Mouse (Mus musculus) adipocyte (in vitro differentiated cells): ENCODE results near the gene 7420426K07Rik.

Experiments used
- DNase-seq: peaks from one replicate; pipeline ENCODE4 v3.0.0-alpha.2; 2016; ENCODE audit warnings: low spot score

7420426K07Rik gene

DNA sequence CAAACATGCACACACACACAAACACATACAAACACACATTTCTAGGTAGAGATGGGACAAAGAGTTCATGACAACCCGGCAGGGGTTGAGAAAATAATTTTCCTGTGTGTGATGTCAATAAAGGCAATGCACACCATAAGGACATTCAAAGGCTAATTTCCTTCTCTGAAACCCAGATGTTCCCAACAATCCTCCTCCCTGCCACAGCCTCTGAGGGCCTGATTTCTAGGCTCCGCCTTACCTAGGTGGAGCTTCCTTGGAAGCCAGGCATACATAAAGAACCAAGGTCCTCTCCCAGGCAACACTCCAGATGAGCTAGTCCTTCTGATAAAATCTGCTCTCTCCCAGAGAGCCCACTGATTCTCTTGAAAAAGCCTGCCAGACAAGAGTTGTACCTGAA lies at the start of gene 7420426K07Rik:
TSS of gene 7420426K07Rik (plus strand) at position 301 of the 400 bp plus-strand sequence.
- no peak for DNase-seq

DNA sequence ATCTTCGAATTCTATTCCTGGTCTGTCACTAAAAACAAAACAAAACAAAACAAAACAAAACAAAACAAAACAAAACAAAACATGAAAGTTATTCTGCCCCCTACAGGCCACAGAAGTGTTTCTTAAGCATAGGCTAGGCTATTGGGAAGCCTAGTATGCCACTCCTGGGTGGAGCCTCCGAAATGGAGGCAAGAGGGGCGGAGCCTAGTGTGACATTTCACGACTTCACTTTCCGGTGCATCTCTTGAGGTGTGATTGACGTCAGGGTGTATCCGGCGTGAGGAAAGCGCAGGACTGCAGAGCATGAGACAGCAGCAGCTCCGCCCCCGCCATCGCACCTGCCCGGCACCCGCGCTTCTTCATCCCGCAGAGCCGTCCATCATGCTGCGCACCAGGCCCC lies 46.7 kb upstream of the 7420426K07Rik start, which contains the start of gene Prr23a2:
TSS of gene Prr23a2 (plus strand) at position 285 of the 400 bp plus-strand sequence.
- no peak for DNase-seq

DNA sequence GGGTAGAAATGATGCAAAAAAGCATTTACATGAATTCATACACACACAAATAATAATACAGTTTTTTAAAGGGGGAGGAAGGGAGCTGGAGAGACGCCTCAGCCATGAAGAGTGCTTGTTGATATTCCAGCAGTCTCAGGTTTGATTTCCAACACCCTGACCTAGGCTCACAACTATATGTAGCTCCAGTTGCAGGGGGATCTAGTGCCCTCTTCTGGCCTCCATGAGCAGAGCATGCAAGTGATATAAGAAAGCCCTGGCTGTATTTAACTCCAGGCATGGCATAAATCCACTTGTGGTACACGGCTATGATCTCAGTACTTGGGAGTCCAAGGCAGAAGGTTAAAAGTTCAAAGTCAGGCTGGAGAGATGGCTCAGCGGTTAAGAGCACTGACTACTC lies 39.5 kb upstream of the 7420426K07Rik start:
- DNase-seq: no peak

DNA sequence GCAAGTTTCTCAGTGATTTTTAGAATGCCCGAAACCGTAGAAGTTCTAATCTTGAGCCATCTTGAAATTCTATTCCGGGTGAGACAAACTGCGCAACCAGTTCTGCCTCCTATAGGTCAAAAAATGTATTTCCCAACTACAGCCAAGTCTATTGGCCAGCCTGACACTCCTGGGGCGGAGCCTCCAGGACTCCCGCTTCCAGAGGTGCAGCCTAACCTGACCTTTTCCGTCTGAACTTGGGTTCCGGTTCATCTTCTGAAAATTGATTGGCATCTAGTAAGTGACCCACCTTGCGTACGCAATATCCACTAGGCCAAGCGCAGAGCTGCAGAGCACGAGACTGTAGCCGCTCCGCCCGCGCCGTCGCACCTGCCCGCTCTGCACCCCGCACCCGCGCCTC lies 38.3 kb upstream of the 7420426K07Rik start, which contains the start of gene Prr23a3:
TSS of gene Prr23a3 (plus strand) at position 197 of the 400 bp plus-strand sequence.
- DNase-seq: no peak

DNA sequence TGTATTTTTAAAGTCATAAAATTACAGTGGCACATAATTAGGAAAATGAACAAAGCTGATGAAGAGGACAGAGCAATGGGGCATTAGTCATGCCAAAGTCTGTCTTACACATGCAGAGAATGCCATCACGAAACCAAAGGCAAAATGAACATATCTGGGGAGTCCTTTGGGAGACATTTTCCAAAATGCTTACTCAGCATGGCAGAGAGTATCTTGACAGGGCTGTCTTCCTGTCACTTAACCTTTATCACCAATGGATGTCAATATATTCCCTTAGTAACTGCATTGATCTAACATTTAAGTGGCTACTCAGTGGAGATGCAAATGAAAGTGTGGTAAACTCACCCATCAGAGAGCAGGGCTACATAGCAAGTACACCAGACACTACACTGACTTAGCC lies 1.4 kb upstream of the 7420426K07Rik start:
- DNase-seq: no peak

DNA sequence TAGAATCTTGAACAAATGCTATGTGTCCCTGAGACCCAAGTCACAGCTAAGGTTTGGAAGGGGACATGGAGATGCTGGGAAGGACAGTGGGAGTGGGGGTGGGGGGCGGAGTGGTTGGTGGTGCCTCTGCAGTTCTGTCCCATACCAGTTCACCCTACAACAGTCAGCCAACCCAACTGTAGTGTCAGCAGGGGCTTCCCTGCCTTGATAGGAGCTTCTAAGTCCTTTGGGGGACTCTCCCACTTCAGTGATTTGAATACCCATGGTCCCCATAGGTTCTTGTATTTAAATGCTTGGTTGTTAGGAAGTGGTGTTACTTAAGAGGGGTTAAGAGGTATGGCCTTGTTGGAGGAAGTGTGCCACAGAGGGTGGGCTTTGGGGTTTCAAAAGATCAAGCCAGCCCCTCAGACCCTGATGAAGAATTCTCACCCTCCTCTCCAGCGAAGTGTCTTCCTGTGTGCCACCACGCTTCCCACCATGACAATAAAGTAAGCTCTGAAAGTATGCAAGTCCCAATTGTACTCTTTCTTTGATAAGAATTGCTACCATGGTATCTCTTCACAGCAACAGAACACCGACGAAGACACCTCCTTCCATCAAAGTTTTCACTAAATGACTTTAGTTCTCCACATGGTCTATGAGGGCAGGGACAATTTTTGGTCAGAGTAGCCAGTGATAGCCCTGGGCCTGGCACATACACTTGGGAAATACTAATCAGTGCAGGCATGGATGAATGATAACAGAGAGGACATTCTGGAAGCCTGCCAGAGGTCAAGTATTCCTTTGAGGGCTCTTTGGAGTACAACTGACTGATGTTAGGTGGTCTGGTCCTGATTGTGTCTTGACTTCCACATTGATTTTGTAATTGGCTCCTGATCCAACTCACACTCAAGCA lies 18.0 kb downstream of the 7420426K07Rik start:
- no peak for DNase-seq

DNA sequence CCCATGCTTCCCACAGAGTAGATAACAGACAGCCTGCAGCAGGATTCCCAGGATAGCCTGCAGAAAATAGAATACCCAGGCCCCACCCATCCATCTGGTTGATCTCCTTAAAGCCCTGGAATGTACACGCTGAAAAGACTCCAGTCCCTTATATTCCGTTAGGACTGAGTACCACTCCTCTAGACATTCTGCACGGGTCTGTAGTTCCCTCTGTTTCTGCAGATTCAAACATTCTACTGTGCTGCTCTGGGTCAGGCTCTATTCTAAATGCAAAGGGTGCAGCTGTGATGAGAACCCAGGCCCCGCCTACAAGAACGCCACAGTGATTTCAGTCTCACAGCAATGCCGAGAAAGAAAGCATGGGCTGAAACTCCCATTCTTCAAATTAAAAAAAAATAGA lies 20.2 kb downstream of the 7420426K07Rik start:
- no peak for DNase-seq

DNA sequence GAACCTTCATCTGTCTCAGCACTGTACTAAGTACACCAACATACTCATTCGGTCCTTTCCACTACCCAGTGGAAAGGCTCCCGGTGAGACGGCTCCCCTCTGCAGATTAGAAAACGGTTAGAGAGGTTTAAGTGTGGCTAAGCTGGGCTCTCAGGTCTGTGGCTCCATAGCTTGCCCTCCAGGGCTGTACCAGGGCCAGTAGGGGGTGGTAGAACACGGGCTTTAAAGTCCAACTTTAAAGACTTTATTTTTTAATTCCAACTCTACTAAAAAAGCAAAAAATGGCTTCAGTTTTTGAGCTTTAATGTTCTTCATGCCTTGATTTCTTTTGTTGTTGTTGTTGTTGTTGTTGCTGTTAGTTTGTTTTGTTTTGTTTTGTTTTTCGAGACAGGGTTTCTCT lies 21.3 kb downstream of the 7420426K07Rik start:
- no peak for DNase-seq

DNA sequence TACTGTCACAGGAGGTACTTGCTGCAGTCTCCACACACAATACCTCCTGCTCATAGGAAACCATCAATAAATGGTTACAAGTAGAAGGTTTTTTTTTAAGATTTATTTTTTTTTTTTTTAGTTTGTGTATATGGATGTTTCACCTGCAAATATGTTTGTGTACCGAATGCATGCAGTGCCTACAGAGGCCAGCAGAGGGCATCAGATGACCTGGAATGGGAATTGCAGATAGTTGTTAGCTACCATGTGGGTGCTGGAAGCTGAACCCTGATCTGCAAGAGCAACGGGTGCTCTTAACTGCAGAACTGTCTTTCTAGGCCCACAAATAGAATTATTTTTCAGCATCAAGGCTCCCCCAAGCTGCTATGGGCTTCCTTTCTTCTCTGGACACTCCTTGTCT lies 26.6 kb downstream of the 7420426K07Rik start:
- DNase-seq: no peak

DNA sequence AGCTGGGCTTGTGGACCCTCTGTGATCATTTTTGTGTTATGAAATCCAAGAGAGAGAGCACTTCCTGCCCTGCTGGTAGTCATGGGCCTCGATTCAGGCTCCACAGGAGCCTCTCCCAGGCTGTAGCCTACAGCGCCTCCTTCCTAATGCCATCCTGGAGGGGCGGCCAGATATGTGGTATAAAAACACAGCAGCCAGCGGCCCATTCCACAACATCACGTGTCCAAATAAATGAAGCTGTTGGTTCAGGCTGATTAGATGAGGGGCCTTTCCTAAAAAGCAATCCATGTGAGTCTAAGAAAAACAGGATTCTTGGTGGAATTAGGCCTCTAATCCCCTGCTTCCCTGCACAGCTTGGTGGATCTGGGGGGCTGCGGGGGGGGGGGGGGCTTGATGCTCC lies 30.0 kb downstream of the 7420426K07Rik start:
- DNase-seq: no peak

DNA sequence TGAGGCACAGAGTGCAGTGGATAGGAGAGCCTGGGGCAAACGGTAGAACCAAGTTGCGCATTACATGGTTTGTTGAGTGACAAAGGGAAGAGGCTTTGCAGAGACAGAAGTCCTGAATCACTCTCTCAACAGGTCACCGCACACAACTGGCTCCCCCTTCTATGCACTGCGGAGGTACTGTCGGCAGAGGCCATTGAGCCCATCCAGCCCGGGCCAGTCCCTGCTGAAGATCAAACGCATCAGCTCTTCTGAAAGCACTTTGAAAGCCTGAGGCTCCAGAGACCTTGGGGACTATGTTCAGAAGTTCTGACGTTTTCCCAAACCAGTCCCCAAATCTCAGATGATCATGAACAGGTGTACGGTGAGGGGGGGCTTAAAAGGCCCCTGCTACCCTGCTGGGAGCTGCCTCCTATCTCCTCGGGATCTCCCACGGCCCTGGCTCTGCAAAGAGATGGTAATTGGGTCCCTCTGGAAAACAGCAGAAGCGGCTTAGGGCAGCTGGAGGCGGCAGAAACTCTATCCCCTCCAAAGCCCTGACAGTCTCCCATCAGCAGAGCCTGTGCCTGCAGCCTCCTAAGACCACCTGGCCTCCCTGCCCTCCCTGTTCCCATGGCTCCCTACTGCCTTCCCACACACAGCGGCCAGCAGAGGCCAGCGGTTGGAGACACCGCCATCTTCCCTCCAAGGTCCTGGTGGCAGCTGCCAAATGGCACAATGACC lies 32.4 kb downstream of the 7420426K07Rik start:
- no peak for DNase-seq

DNA sequence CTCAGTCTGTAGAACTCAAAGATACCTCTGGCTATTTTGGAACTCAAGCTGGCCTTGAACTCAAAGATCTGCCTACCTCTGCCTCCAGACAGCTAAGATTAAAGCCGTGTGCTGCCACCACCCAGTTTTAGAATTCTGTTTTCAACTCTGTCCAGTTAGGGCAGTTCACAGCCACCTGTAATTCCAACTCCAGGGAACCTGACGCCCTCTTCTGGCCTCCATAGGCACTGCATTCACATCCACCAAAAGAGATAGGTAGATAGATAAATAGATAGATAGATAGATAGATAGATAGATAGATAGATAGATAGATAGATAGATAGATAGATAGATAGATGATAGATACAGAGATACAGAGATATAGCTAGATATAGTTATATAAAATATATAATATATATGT lies 36.4 kb downstream of the 7420426K07Rik start:
- DNase-seq: no peak

DNA sequence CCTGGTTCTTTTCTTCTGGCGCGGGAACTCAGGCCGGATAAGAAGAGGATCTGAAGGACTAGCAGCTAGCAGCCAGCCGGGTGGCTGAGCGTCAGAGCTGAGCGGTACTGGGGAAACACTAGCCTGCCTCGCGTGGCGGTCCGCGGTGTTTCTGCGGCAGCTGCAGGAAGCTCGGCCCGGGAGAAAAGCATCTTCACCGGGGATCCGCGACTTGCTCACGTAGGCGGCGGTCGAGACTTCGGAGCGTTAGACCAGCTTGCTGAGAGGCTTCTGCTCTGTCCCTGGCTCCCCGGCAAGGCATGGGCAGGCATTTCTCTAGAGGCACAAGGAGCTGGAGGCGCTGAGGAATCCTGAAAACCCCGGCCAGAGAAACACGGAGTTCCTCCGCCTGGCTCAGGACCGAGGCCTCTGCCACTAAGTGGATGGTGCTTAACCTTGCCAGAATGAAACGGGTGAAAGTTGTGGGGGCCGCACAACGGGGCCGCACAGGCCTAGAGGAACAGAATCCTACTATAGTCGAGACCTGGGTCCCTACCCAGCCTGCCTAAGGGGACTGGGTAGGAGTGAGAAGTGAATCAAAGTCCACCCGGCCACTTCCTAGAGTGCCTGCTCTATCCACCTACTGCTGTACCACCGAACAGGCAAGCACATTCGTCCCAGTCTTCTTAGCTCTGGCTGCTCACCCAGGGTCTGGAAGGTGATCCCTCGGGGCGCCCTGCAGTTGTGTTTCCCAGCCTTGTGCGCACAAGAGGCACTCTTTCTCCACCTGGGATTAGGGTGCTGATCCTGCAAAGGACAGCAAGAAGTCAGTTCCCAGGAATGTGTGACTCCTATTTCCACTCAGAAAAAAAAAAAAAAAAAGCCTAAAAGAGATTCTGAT lies 49.5 kb downstream of the 7420426K07Rik start:
- DNase-seq: no peak

DNA sequence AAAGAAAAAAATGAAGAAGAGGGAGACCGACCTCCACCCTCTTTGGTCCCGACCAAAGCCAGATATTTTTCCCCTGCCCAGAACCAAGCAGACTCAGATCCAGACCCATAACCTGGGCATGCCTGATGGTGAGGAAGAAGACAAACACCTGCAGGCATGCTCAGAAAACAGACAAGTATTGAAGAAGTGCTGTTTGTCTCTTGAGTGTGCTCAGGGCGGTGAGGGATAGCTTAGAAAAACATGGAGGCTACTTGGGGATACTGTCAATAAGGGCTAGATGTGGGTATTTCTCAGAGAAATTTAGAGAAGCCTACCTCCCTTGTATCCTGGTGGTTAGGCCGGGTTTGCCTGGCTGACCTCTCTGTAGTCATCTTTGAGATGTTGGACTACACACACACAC lies 50.4 kb downstream of the 7420426K07Rik start:
- DNase-seq: no peak

DNA sequence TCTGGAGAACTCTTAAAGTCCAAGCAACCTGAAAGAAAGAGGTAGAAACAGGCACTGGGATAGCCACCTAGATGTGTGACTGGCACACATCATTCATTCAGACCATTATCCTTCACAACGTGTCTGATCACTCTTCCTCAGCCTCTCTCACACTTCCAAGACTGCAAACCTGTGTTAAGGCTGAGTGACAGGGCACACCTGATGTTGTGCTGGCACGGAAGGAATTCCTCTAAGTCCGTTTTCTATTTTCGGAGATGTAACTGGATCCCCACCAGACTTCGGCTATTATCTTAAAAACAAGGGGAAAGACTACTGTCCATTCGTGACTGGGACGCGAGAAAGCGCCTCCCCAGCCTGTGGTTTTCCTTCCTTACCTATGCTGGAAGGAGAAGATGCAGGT lies 50.9 kb downstream of the 7420426K07Rik start:
- no peak for DNase-seq
